8 mouse cellular contexts compared by ENCODE assay signal in genomic region chr8:123190678-123191077, GRCm38 (mm10). TPM values are rescaled to one million over a fixed set of nuclear protein-coding genes. Genes with fewer than 3 reads are reported as not detected.
DNase-seq lines count a peak whose midpoint lies in the region; ATAC-seq and TF ChIP-seq lines count a peak whose summit lies in the region.

No protein-coding gene starts in this region.

- H3K9me3 ChIP-seq in hindbrain, postnatal 0 days (ENCODE audit: low read length) = no peaks in the 10 kb centered on the region

- TF ChIP-seq CTCF in hindbrain, postnatal 0 days (IDR thresholded peaks at IDR 0.05; ENCODE audit: low read depth) = peak; percentile 76
- TF ChIP-seq CTCF in left cerebral cortex, adult 2 months (IDR thresholded peaks at IDR 0.05) = peak; percentile 59

- no peaks in the 10 kb centered on the region for H3K36me3 ChIP-seq in hindbrain, postnatal 0 days (ENCODE audit: insufficient read depth, low read length)

- H3K4me3 ChIP-seq in hindbrain, postnatal 0 days (ENCODE audit: low read length) = no peak overlapping the region
- no peak overlapping the region for H3K4me3 ChIP-seq in left cerebral cortex, adult 2 months

- DNase-seq in cerebellum, adult 11 months = peak; percentile 35
- DNase-seq in cerebellum, adult 9-10 months = no peak
- peak; percentile 37 for DNase-seq in cerebellum, adult 8-10 months
- peak; percentile 71 to 83 for DNase-seq in frontal cortex, postnatal 36 days (ENCODE audit: low spot score in 2 of 2)
- DNase-seq in hindbrain, postnatal 0 days (ENCODE audit: low spot score) = peak; percentile 85
- peak; percentile 77 to 78 for DNase-seq in left cerebral cortex, adult 2 months (ENCODE audit: extremely low spot score in 1 of 2, low spot score in 2 of 2)
- DNase-seq in lung, postnatal 36 days = peak; percentile 87
- DNase-seq in right cerebral cortex, postnatal 4 days = peak; percentile 77

- peak; percentile 76; the same call in 1 of the 2 replicates for ATAC-seq in hindbrain, postnatal 0 days

- no peak overlapping the region for H3K27ac ChIP-seq in hindbrain, postnatal 0 days
- no peak overlapping the region for H3K27ac ChIP-seq in left cerebral cortex, adult 2 months

- H3K27me3 ChIP-seq in hindbrain, postnatal 0 days (ENCODE audit: insufficient read depth, low read length) = no peaks in the 10 kb centered on the region

- H3K4me2 ChIP-seq in hindbrain, postnatal 0 days (ENCODE audit: low read depth, low read length) = peak overlapping the region; percentile 34; the same call in 1 of the 2 replicates

- no peaks in the 10 kb centered on the region for H3K4me1 ChIP-seq in hindbrain, postnatal 0 days (ENCODE audit: insufficient read depth, low read length)

- 1% methylated on average over 9 of the region's 9 CpGs for WGBS in hindbrain, postnatal 0 days

- intact Hi-C loops in left cerebral cortex, adult 2 months (cut with DNase I) = loop anchor here (10.0 kb wide), 1 partner anchor 566 kb away; the partner anchor contains the start of gene Pabpn1l

- H3K9ac ChIP-seq in hindbrain, postnatal 0 days (replicated peaks; ENCODE audit: low read length) = 0 out of 2 replicates have a peak overlapping the region, but pooled peaks have one; percentile 21

RNA-seq across cellular contexts. Expression of gene Dpep1, which starts 4.6 kb away (rescaled TPM):
- 1.2 and 1.8 TPM in 2 replicates for total RNA-seq in hindbrain, postnatal 0 days (2014; rRNA removed)
- polyA plus RNA-seq in hindbrain, postnatal 0 days (2015; fragmentation: Nextera tagmentation; extraction: Ambion mirVana) = 0.84 and 1.0 TPM in 2 replicates
- total RNA-seq in left cerebral cortex, adult 2 months (2021) = not detected

RNA-seq across cellular contexts. Expression of gene Chmp1a, which starts 21.9 kb away (rescaled TPM):
- 193 and 194 TPM in 2 replicates for total RNA-seq in hindbrain, postnatal 0 days (2014; rRNA removed)
- polyA plus RNA-seq in hindbrain, postnatal 0 days (2015; fragmentation: Nextera tagmentation; extraction: Ambion mirVana) = 203 and 208 TPM in 2 replicates
- total RNA-seq in left cerebral cortex, adult 2 months (2021) = 100 to 1,000 TPM in 1 of 2 experiments, 10 to 100 TPM in 1; 86.2 to 104 TPM

RNA-seq across cellular contexts. Expression of gene Spata33, which starts 22.0 kb away (rescaled TPM):
- total RNA-seq in hindbrain, postnatal 0 days (2014; rRNA removed) = 3.3 and 5.5 TPM in 2 replicates
- polyA plus RNA-seq in hindbrain, postnatal 0 days (2015; fragmentation: Nextera tagmentation; extraction: Ambion mirVana) = 8.0 and 8.3 TPM in 2 replicates
- total RNA-seq in left cerebral cortex, adult 2 months (2021) = 1 to 10 TPM; 6.3 to 8.1 TPM

RNA-seq across cellular contexts. Expression of gene Sult5a1, which starts 32.6 kb away (rescaled TPM):
- total RNA-seq in hindbrain, postnatal 0 days (2014; rRNA removed) = 2.9 and 3.7 TPM in 2 replicates
- polyA plus RNA-seq in hindbrain, postnatal 0 days (2015; fragmentation: Nextera tagmentation; extraction: Ambion mirVana) = 2.7 and 2.9 TPM in 2 replicates
- total RNA-seq in left cerebral cortex, adult 2 months (2021) = under 1 TPM in 1 of 2 experiments, not detected in 1; 0.84 TPM

RNA-seq across cellular contexts. Expression of gene Cdk10, which starts 34.0 kb away (rescaled TPM):
- 56.1 and 91.8 TPM in 2 replicates for total RNA-seq in hindbrain, postnatal 0 days (2014; rRNA removed)
- 52.9 and 56.3 TPM in 2 replicates for polyA plus RNA-seq in hindbrain, postnatal 0 days (2015; fragmentation: Nextera tagmentation; extraction: Ambion mirVana)
- 100 to 1,000 TPM; 101 to 111 TPM for total RNA-seq in left cerebral cortex, adult 2 months (2021)
